Mouse (Mus musculus): Measurements from ENCODE around the gene Gatad2a. TPM values are rescaled to one million over a fixed set of nuclear protein-coding genes. Genes with fewer than 3 reads are reported as not detected.
A peak's percentile ranks its signal among the peaks of the same experiment; 100 is the strongest.

The Gatad2a gene
- polyA plus RNA-seq, 1 experiment: 36.5 TPM

DNA sequence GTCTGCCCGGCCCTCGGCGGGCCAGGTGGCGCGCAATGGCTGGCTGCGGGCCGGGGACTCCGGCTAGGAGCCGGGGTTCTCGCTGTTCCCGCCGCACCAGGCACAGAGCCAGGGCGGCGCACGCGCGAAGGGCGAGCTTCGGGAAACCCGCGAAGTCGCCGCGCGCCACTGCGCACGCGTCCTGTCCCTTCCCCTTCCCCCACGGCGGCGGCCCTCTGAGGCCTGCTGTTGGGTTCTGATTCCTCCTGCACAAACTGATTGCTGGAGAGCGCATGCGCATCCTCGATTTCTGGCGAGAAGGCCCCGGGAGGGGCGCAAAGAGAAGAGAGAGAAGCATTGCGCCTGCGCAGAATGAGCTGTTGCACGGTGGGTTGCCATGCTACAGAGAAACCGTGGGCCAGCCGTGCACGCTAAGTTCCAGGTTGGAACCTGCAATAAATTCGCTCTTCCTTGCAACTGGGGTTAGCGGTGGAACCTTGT lies 93.1 kb downstream of the Gatad2a start:
- Histone ChIP-seq H3K4me3 (ENCODE audit: insufficient read depth, low read length) (peak overlapping the region; percentile 85), H3K27ac (ENCODE audit: insufficient read depth, low read depth, low read length) (peak overlapping the region; percentile 91), H3K4me1 (ENCODE audit: control insufficient read depth, insufficient read depth, low read length) (peaks cover 19% of the 10 kb centered on the region)
- TF ChIP-seq CTCF (IDR thresholded peaks at IDR 0.05; ENCODE audit: low read depth, low read length) (no peak), POLR2A (IDR thresholded peaks at IDR 0.05; ENCODE audit: borderline replicate concordance, low read depth, low read length) (no peak)

DNA sequence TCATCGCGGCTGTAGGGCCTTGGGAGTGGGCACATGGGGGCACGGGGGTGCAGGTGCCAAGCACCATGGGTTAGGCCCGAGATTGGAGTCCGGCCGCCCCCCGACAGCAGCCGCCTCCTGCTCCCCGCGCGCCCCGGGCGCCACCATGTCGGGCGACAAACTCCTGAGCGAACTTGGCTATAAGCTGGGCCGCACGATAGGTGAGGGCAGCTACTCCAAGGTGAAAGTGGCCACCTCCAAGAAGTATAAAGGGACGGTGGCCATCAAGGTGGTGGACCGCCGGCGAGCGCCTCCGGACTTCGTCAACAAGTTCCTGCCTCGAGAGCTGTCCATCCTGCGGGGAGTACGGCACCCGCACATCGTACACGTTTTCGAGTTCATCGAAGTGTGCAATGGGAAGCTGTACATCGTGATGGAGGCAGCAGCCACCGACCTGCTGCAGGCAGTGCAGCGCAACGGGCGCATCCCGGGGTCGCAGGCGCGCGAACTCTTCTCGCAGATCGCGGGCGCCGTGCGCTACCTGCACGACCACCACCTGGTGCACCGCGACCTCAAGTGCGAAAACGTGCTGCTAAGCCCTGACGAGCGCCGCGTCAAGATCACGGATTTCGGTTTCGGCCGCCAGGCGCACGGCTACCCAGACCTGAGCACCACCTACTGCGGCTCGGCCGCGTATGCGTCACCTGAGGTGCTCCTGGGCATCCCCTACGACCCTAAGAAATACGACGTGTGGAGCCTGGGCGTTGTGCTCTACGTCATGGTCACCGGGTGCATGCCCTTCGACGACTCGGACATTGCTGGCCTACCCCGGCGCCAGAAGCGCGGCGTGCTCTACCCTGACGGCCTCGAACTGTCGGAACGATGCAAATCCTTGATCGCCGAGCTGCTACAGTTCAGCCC lies 93.8 kb downstream of the Gatad2a start, which contains the start of the genes Tssk6, Ndufa13 and Yjefn3:
TSS of gene Tssk6 (plus strand) at position 22 of the 900 bp plus-strand sequence.
TSS of gene Ndufa13 (minus strand) at position 396 of the 900 bp plus-strand sequence.
TSS of gene Yjefn3 (minus strand) at position 550 of the 900 bp plus-strand sequence.
- Histone ChIP-seq H3K4me3 (ENCODE audit: insufficient read depth, low read length) (peak within 1 kb of the TSS; percentile 85), H3K4me1 (ENCODE audit: control insufficient read depth, insufficient read depth, low read length) (peaks cover 19% of the 10 kb centered on the region), H3K27ac (ENCODE audit: insufficient read depth, low read depth, low read length) (peak within 1 kb of the TSS; percentile 91)
- TF ChIP-seq POLR2A (IDR thresholded peaks at IDR 0.05; ENCODE audit: borderline replicate concordance, low read depth, low read length) (no peak), CTCF (IDR thresholded peaks at IDR 0.05; ENCODE audit: low read depth, low read length) (no peak)

DNA sequence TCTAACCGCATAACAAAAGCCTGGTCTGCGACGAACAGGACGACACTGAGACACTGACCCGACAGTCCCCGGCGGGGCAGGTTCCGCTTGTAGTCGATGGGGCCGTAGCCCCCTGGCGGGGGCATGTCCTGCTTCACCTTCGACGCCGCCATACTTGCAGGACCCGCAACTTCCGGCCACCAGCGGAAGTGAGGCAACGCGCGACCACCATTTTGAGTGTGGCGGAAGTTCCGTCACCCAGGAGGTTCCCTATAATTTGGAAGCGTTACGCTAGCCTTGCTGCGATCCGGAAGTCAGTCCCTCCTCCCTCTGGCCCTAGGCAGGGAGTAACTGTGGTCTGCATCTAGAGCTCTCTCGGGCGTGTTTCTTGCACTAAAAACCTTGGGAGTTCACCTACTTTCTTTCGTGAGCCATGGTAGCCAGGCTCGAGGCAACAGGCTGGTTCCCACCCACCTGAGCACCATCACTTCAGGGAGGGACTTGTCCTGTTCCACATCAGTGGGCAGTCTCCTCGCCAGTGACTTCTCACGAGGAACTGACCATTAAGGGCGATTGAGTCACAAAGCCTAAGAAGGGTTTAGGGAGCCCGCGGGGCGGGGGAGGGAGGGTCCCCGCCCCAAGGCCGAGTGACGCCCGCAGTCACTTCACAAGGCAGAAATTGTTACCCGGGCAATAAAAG lies 94.6 kb downstream of the Gatad2a start:
- TF ChIP-seq CTCF (IDR thresholded peaks at IDR 0.05; ENCODE audit: low read depth, low read length) (no peak), POLR2A (IDR thresholded peaks at IDR 0.05; ENCODE audit: borderline replicate concordance, low read depth, low read length) (peak; percentile 52; the same call in 1 of the 2 replicates)
- peaks cover 19% of the 10 kb centered on the region for H3K4me1 ChIP-seq (ENCODE audit: control insufficient read depth, insufficient read depth, low read length)
- H3K4me3 ChIP-seq (ENCODE audit: insufficient read depth, low read length): peak overlapping the region; percentile 85
- H3K27ac ChIP-seq (ENCODE audit: insufficient read depth, low read depth, low read length): peak overlapping the region; percentile 91

DNA sequence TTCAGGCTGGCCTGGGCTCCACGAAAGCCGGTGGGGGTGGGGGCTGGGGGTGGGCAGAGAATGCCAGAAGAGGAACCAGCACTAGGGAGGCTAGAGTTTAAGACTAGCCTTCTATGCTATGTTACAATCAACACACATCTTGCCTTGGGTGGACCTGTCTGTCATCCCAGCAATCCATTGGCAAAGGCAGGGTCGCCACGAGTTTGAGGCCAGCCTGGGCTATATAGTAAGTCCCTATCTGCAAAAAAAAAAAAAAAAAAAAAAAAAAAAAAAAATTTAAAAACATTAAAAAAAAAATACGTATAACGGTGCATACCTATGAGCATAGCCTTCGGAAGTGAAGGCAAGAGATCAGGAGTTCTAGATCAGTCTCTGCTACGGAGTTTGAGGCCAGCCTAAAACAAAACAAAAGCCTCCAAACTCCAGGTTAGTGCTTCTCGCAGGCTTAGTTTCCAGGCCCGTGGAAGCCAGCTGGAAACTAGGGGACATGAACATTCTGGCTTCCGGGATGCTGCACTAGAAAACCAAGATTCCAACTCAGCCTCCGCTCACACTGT lies 95.2 kb downstream of the Gatad2a start:
- Histone ChIP-seq H3K4me1 (ENCODE audit: control insufficient read depth, insufficient read depth, low read length) (peaks cover 23% of the 10 kb centered on the region), H3K27ac (ENCODE audit: insufficient read depth, low read depth, low read length) (peak overlapping the region; percentile 77), H3K4me3 (ENCODE audit: insufficient read depth, low read length) (peak overlapping the region; percentile 85)
- TF ChIP-seq POLR2A (IDR thresholded peaks at IDR 0.05; ENCODE audit: borderline replicate concordance, low read depth, low read length): no peak
- no peak for TF ChIP-seq CTCF (IDR thresholded peaks at IDR 0.05; ENCODE audit: low read depth, low read length)

DNA sequence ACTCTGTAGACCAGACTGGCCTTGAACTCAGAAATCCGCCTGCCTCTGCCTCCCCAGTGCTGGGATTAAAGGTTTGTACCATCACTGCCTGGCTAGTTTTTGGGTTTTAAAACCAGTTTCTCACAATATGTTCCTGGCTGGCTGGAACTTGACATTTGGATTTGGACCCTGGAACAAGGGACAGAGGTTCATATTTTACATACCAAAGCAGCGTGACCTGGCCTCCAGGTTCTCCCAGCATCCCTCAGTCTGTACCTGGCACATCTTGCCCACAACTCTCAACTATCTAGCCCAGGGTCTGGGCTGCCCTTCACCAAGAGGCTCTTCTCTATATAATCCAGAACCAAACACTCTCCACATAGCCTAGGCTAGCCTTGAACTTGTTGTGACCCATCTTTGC lies 96.3 kb downstream of the Gatad2a start:
- Histone ChIP-seq H3K4me3 (ENCODE audit: insufficient read depth, low read length) (no peak overlapping the region), H3K27ac (ENCODE audit: insufficient read depth, low read depth, low read length) (no peak overlapping the region), H3K4me1 (ENCODE audit: control insufficient read depth, insufficient read depth, low read length) (peaks cover 23% of the 10 kb centered on the region)
- TF ChIP-seq POLR2A (IDR thresholded peaks at IDR 0.05; ENCODE audit: borderline replicate concordance, low read depth, low read length): no peak
- no peak for TF ChIP-seq CTCF (IDR thresholded peaks at IDR 0.05; ENCODE audit: low read depth, low read length)

DNA sequence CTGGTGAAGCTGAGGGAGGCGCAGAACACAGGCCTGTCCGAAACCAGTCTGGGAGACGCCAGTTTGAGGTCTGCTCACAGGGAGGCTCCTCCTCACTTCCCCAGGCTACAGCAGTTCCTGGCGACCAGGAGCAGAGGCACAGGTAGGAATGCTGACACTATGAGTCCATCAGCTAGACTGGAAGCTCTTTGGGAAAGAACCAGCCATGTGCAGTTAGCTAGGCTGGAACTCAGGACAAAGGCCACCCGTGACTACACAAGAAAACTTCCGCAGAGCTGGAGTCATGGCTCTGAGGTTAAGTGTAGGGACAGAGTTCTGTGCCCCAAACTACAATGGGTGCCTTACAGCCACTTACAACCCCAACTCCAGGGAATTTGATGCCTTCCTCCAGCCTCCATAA lies 98.3 kb downstream of the Gatad2a start:
- no peak for TF ChIP-seq POLR2A (IDR thresholded peaks at IDR 0.05; ENCODE audit: borderline replicate concordance, low read depth, low read length)
- TF ChIP-seq CTCF (IDR thresholded peaks at IDR 0.05; ENCODE audit: low read depth, low read length): no peak
- Histone ChIP-seq H3K4me1 (ENCODE audit: control insufficient read depth, insufficient read depth, low read length) (peaks cover 17% of the 10 kb centered on the region), H3K27ac (ENCODE audit: insufficient read depth, low read depth, low read length) (no peak overlapping the region), H3K4me3 (ENCODE audit: insufficient read depth, low read length) (no peak overlapping the region)

DNA sequence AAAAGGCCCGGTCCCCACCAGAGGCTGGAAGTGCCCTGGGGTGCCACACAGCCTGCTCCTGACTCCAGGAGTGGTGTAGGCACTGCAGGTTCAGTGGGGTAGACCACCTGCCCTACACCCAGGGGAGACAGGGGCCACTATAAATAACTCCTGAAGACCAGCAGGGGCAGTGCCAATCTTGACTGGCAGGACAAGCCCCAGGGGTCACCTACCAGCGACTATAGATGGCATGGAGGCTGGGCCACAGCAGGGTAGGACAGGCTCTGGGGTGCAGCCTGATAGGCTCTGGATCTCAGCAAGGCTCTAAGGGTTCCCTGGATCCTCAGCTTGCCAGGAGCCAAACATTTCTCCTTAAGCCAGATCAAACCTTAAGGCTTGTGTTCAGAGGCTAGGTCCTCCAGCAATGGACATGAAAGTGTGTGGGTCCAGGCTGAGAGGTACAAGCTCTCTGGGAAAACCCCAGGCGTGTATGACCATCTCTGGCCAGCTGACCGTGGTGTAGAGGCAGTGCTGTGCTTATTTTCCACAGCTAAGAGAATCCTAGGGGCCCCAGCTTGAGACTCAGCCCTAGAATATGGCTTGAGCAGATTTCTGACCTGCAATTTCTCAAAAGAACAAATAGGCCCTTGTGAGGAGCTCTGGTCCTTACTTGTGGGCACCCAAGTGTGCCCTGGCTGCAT lies 100.3 kb downstream of the Gatad2a start:
- Histone ChIP-seq H3K4me1 (ENCODE audit: control insufficient read depth, insufficient read depth, low read length) (peaks cover 13% of the 10 kb centered on the region), H3K4me3 (ENCODE audit: insufficient read depth, low read length) (no peak overlapping the region), H3K27ac (ENCODE audit: insufficient read depth, low read depth, low read length) (no peak overlapping the region)
- TF ChIP-seq CTCF (IDR thresholded peaks at IDR 0.05; ENCODE audit: low read depth, low read length): no peak
- no peak for TF ChIP-seq POLR2A (IDR thresholded peaks at IDR 0.05; ENCODE audit: borderline replicate concordance, low read depth, low read length)

DNA sequence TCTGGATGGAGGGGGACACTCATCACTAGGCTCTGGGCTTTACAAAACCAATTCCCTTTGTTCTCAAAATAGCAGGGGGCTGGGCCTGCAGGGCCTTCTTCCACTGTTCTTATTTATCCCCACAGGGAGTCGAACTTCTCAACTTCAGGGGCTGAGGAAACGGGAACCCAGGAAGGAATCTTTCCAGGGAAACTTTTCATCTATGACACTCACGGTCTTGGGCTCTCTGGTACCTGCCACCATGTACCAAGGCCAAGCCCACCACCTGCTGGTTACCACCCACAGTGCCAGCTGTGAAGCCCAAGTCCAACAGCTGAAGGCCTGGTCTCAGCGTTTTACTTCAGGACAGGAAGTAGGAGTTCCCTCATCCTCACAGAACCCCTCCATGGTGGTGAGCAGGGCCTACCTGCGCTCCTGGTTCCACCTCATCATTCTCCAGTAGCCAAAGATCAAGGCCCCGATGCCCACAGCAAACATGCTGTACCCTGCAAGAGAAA lies 101.3 kb downstream of the Gatad2a start:
- Histone ChIP-seq H3K4me3 (ENCODE audit: insufficient read depth, low read length) (no peak overlapping the region), H3K4me1 (ENCODE audit: control insufficient read depth, insufficient read depth, low read length) (peaks cover 8% of the 10 kb centered on the region; the same call in 1 of the 2 replicates)

DNA sequence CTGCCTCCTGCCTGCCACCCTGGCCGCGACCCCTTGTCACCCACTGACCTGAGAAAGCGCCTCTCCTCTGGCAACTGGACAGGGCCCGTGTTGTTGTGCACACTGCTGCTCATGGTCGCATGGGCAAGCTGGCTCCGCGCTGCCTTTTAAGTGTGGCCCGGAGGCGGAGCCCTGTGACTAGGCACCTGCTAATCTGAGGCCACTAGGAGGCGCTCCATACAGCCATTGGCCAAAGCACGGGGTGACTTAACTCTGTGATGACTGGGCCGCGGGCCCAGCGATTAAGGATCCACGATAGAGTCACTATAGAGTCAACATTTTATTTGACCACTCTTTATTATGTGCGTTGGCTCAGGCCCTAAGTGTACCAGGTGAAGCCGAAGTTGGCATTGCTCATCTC lies 102.3 kb downstream of the Gatad2a start:
- Histone ChIP-seq H3K4me1 (ENCODE audit: control insufficient read depth, insufficient read depth, low read length) (peaks cover 7% of the 10 kb centered on the region; the same call in 1 of the 2 replicates), H3K27ac (ENCODE audit: insufficient read depth, low read depth, low read length) (no peak overlapping the region), H3K4me3 (ENCODE audit: insufficient read depth, low read length) (no peak overlapping the region)
- TF ChIP-seq CTCF (IDR thresholded peaks at IDR 0.05; ENCODE audit: low read depth, low read length) (peak; percentile 50), POLR2A (IDR thresholded peaks at IDR 0.05; ENCODE audit: borderline replicate concordance, low read depth, low read length) (no peak)

More for the DNA sequence above, 101.3 kb downstream of the Gatad2a start:
- H3K27ac ChIP-seq (ENCODE audit: insufficient read depth, low read depth, low read length): no peak overlapping the region
- TF ChIP-seq POLR2A (IDR thresholded peaks at IDR 0.05; ENCODE audit: borderline replicate concordance, low read depth, low read length): no peak
- no peak for TF ChIP-seq CTCF (IDR thresholded peaks at IDR 0.05; ENCODE audit: low read depth, low read length)
